Mouse (Mus musculus) adrenal gland, postnatal 4 days (tissue): ENCODE measurements around the gene E2f6. TPM values are rescaled to one million over a fixed set of nuclear protein-coding genes. Genes with fewer than 3 reads are reported as not detected.
A peak's percentile ranks its signal among the peaks of the same experiment; 100 is the strongest.

Experiments
- DNase-seq, 2 experiments: peaks; one replicate each; pipeline ENCODE4 v3.0.0; 2021 to 2022; ENCODE audit warnings: low spot score in 2 of 2, mixed read lengths in 2 of 2
- microRNA-seq: library from miRNA; unstranded; fragments of <30 nt; microRNA quantifications from one replicate; pipeline ENCODE4 v1.2.0, GENCODE M21; 2021
- total RNA-seq, 2 experiments: library from RNA; stranded (reverse); gene quantifications; 2 replicates each; pipeline ENCODE4 v1.2.3; 2021

E2f6 gene
- total RNA-seq, 2 experiments from 2014 or later: 37.2 to 41.4 TPM

GRCm38 (mm10) chr12:16870405-16871068 lies 59.8 kb downstream of the E2f6 start:
- DNase-seq: peak in 1 of 2 experiments; percentile 44

- DNase-seq: no peak
Measured at GRCm38 (mm10) chr12:16872006-16872405, 61.2 kb downstream of the E2f6 start.

GRCm38 (mm10) chr12:16872926-16873464 lies 62.2 kb downstream of the E2f6 start:
- no peak for DNase-seq

- no peak for DNase-seq
Measured at GRCm38 (mm10) chr12:16873549-16873948, 62.8 kb downstream of the E2f6 start.

GRCm38 (mm10) chr12:16874086-16874485 lies 63.3 kb downstream of the E2f6 start:
- no peak for DNase-seq

- no peak for DNase-seq
Measured at GRCm38 (mm10) chr12:16875269-16875668, 64.5 kb downstream of the E2f6 start.

GRCm38 (mm10) chr12:16875678-16876077 lies 64.9 kb downstream of the E2f6 start:
- no peak for DNase-seq

GRCm38 (mm10) chr12:16876667-16877066 lies 65.9 kb downstream of the E2f6 start:
- no peak for DNase-seq

GRCm38 (mm10) chr12:16877141-16877540 lies 66.4 kb downstream of the E2f6 start:
- DNase-seq: no peak

GRCm38 (mm10) chr12:16877679-16878078 lies 66.9 kb downstream of the E2f6 start:
- no peak for DNase-seq

- DNase-seq: no peak
Measured at GRCm38 (mm10) chr12:16879369-16879768, 68.6 kb downstream of the E2f6 start.

GRCm38 (mm10) chr12:16880077-16880476 lies 69.3 kb downstream of the E2f6 start:
- DNase-seq: no peak

- DNase-seq: no peak
Measured at GRCm38 (mm10) chr12:16882442-16882841, 71.7 kb downstream of the E2f6 start.

- DNase-seq: no peak
Measured at GRCm38 (mm10) chr12:16883111-16883510, 72.3 kb downstream of the E2f6 start.

- DNase-seq: no peak
Measured at GRCm38 (mm10) chr12:16884534-16884933, 73.8 kb downstream of the E2f6 start.

- no peak for DNase-seq
Measured at GRCm38 (mm10) chr12:16886354-16886753, 75.6 kb downstream of the E2f6 start.

Small RNAs within 50 kb of the gene (microRNA-seq; reads per million reads assigned to microRNA genes)
- not detected for gene Gm44305

Other genes with a start within 250 kb of the E2f6 start
- 10 to 100 TPM; 21.6 to 23.4 TPM for gene Lpin1, start 200.0 kb upstream of the E2f6 start, total RNA-seq
- gene Ntsr2, start 157.6 kb upstream of the E2f6 start, total RNA-seq: under 1 TPM in 1 of 2 experiments, not detected in 1; 0.34 TPM
- gene Greb1, start 10.1 kb upstream of the E2f6 start, total RNA-seq: 10 to 100 TPM; 62.1 to 69.5 TPM
- gene Rock2, start 83.9 kb downstream of the E2f6 start, total RNA-seq: 10 to 100 TPM; 73.9 to 79.7 TPM
- 1 to 10 TPM; 4.4 to 5.7 TPM for gene Pqlc3, start 189.4 kb downstream of the E2f6 start, total RNA-seq
- gene 2410004P03Rik, start 200.8 kb downstream of the E2f6 start, total RNA-seq: not detected